Mouse (Mus musculus): ENCODE results near the gene Smok3c.
"Not testable (repeated sequence)": the region's sequence is repeated elsewhere in the genome, so short reads cannot be mapped to it uniquely, and the experiment has no call there.

DNA sequence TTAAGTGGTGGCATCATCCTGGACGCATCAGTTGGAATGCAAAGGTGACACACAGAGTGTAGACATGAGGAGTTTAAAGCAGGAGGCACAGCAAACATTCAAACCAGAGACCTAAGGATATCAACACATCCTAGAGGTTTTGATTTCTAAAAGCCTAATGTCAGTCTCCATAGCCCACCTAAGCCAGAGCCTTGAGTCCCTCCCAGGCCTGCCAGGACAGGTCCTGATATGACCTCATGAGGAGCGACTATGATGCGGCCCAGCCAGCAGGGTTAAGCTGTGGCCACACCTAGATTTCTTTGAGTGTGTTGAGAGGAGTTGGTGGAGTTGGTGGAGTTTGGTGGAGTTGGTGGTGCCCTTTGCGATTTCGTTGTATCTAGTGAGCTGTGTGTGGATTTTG, at the start of gene Smok3c:
- TF ChIP-seq GATA1 (IDR thresholded peaks at IDR 0.05; ENCODE audit: borderline replicate concordance, low read length); FLI1 (IDR thresholded peaks at IDR 0.05; ENCODE audit: low read length): not testable (repeated sequence)

Measured in megakaryocyte, embryonic 14.5 days (primary cell).